Mouse (Mus musculus) adrenal gland, postnatal 10 days (tissue): Measurements from ENCODE around the gene Pnpla8. TPM values are rescaled to one million over a fixed set of nuclear protein-coding genes. Genes with fewer than 3 reads are reported as not detected.
"Not testable (repeated sequence)": the region's sequence is repeated elsewhere in the genome, so short reads cannot be mapped to it uniquely, and the experiment has no call there.

ENCODE experiments used
- DNase-seq: peaks from one replicate; pipeline ENCODE4 v3.0.0; 2021; ENCODE audit warnings: mixed read lengths
- long read RNA-seq, 2 experiments: library from polyadenylated mRNA; stranded (forward); transcript quantifications; one replicate each; pipeline ENCODE4 v2.0.0; 2021
- total RNA-seq, 2 experiments: library from RNA; stranded (reverse); gene quantifications; 2 replicates each; pipeline ENCODE4 v1.2.3; 2021

Gene Pnpla8
- total RNA-seq = 100 to 1,000 TPM; 131 to 144 TPM
- long read RNA-seq, experiment 1, full-length matches to known transcripts = 132 of 183 reads
- long read RNA-seq, experiment 1, partial matches to known transcripts = 15 of 183 reads
- long read RNA-seq, experiment 1, other reads (novel, unspliced or antisense) = 36 of 183 reads
- long read RNA-seq, experiment 2, full-length matches to known transcripts = 85 of 107 reads
- long read RNA-seq, experiment 2, partial matches to known transcripts = 10 of 107 reads
- long read RNA-seq, experiment 2, other reads (novel, unspliced or antisense) = 12 of 107 reads

- DNase-seq = not testable (repeated sequence)
Measured at GRCm38 (mm10) chr12:44221070-44221469, at the start of gene Pnpla8. TSS of gene Pnpla8 (plus strand) at chr12:44221370.

GRCm38 (mm10) chr12:44176331-44177037 is 44.7 kb upstream of the Pnpla8 start:
- DNase-seq = no peak

GRCm38 (mm10) chr12:44177038-44177355 is 44.2 kb upstream of the Pnpla8 start:
- no peak for DNase-seq

GRCm38 (mm10) chr12:44181081-44181982 is 39.8 kb upstream of the Pnpla8 start:
- DNase-seq = peak; percentile 53

GRCm38 (mm10) chr12:44197873-44198525 is 23.2 kb upstream of the Pnpla8 start:
- no peak for DNase-seq

- DNase-seq = peak; percentile 60
Measured at GRCm38 (mm10) chr12:44209141-44209823, 11.9 kb upstream of the Pnpla8 start.

- DNase-seq = peak; percentile 100
Measured at GRCm38 (mm10) chr12:44209824-44210752, 11.1 kb upstream of the Pnpla8 start, which contains the start of gene Dnajb9. TSS of gene Dnajb9 (minus strand) at chr12:44210326.

- no peak for DNase-seq
Measured at GRCm38 (mm10) chr12:44211555-44211954, 9.6 kb upstream of the Pnpla8 start.

- DNase-seq = peak; percentile 50
Measured at GRCm38 (mm10) chr12:44221651-44222356, 634 bp downstream of the Pnpla8 start.

- no peak for DNase-seq
Measured at GRCm38 (mm10) chr12:44223044-44223443, 1.9 kb downstream of the Pnpla8 start.

- DNase-seq = no peak
Measured at GRCm38 (mm10) chr12:44224650-44225049, 3.5 kb downstream of the Pnpla8 start.

- DNase-seq = no peak
Measured at GRCm38 (mm10) chr12:44241090-44241489, 19.9 kb downstream of the Pnpla8 start.

- DNase-seq = no peak
Measured at GRCm38 (mm10) chr12:44242407-44242806, 21.2 kb downstream of the Pnpla8 start.

- no peak for DNase-seq
Measured at GRCm38 (mm10) chr12:44245739-44246138, 24.6 kb downstream of the Pnpla8 start.

- DNase-seq = peak; percentile 24
Measured at GRCm38 (mm10) chr12:44248309-44248977, 27.3 kb downstream of the Pnpla8 start.

GRCm38 (mm10) chr12:44262612-44263011 is 41.4 kb downstream of the Pnpla8 start:
- DNase-seq = no peak

- DNase-seq = no peak
Measured at GRCm38 (mm10) chr12:44265651-44266050, 44.5 kb downstream of the Pnpla8 start.

- DNase-seq = no peak
Measured at GRCm38 (mm10) chr12:44267196-44267595, 46.0 kb downstream of the Pnpla8 start.

GRCm38 (mm10) chr12:44268728-44269302 is 47.6 kb downstream of the Pnpla8 start:
- DNase-seq = peak; percentile 100
